Mouse (Mus musculus): ENCODE results near the gene Elmsan1. TPM values are rescaled to one million over a fixed set of nuclear protein-coding genes. Genes with fewer than 3 reads are reported as not detected.

Elmsan1 gene
- total RNA-seq, 2 experiments from 2014 or later = 15.6 to 18.5 TPM

Other genes with a start within 250 kb of the Elmsan1 start
- gene Heatr4, start 234.0 kb downstream of the Elmsan1 start, total RNA-seq (2021) = not detected
- 10 to 100 TPM; 14.6 to 16.3 TPM for gene Acot2, start 231.0 kb downstream of the Elmsan1 start, total RNA-seq (2021)
- gene Acot1, start 209.4 kb downstream of the Elmsan1 start, total RNA-seq (2021) = 10 to 100 TPM in 1 of 2 experiments, 1 to 10 TPM in 1; 8.2 to 10.4 TPM
- under 1 TPM; 0.19 to 0.36 TPM for gene Acot4, start 180.5 kb downstream of the Elmsan1 start, total RNA-seq (2021)
- not detected for gene Gm49366, start 179.9 kb downstream of the Elmsan1 start, total RNA-seq (2021)
- not detected for gene Acot3, start 166.7 kb downstream of the Elmsan1 start, total RNA-seq (2021)
- under 1 TPM; 0.23 TPM for gene Acot5, start 149.6 kb downstream of the Elmsan1 start, total RNA-seq (2021)
- 1 to 10 TPM; 3.1 to 3.3 TPM for gene Acot6, start 118.2 kb downstream of the Elmsan1 start, total RNA-seq (2021)
- 10 to 100 TPM in 1 of 2 experiments, 1 to 10 TPM in 1; 7.7 to 10.2 TPM for gene Dnal1, start 104.5 kb downstream of the Elmsan1 start, total RNA-seq (2021)
- gene Pnma1, start 70.4 kb downstream of the Elmsan1 start, total RNA-seq (2021) = under 1 TPM; 0.23 to 0.54 TPM
- 10 to 100 TPM; 65.1 to 68.1 TPM for gene Ptgr2, start 66.4 kb upstream of the Elmsan1 start, total RNA-seq (2021)
- 10 to 100 TPM; 21.6 to 25.8 TPM for gene Zfp410, start 98.0 kb upstream of the Elmsan1 start, total RNA-seq (2021)
- 10 to 100 TPM; 31.0 to 34.3 TPM for gene Coq6, start 142.8 kb upstream of the Elmsan1 start, total RNA-seq (2021)
- gene Fam161b, start 143.0 kb upstream of the Elmsan1 start, total RNA-seq (2021) = under 1 TPM; 0.42 to 0.65 TPM
- 1 to 10 TPM; 8.0 to 9.7 TPM for gene Entpd5, start 190.1 kb upstream of the Elmsan1 start, total RNA-seq (2021)
- gene Bbof1, start 190.2 kb upstream of the Elmsan1 start, total RNA-seq (2021) = 1 to 10 TPM in 1 of 2 experiments, under 1 TPM in 1; 0.85 to 1.0 TPM
- 1 to 10 TPM; 5.9 to 6.8 TPM for gene Rnf113a2, start 198.3 kb upstream of the Elmsan1 start, total RNA-seq (2021)
- gene Aldh6a1, start 232.1 kb upstream of the Elmsan1 start, total RNA-seq (2021) = 10 to 100 TPM; 32.1 to 34.1 TPM
- gene Lin52, start 232.5 kb upstream of the Elmsan1 start, total RNA-seq (2021) = 1 to 10 TPM; 4.9 to 5.6 TPM